Mouse (Mus musculus) right cerebral cortex, postnatal 10 days (tissue): ENCODE measurements around the gene Ctdsp2.

Source experiments
- DNase-seq, 2 experiments: peaks; one replicate each; pipeline ENCODE4 v3.0.0; 2021; ENCODE audit warnings: low spot score in 2 of 2

Gene Ctdsp2

GRCm38 (mm10) chr10:127041774-127042338, 63.3 kb downstream of the Ctdsp2 start:
- peak; percentile 93 to 95 for DNase-seq

- no peak for DNase-seq
Measured at GRCm38 (mm10) chr10:127042468-127043115, 64.1 kb downstream of the Ctdsp2 start.

- DNase-seq: no peak
Measured at GRCm38 (mm10) chr10:127043187-127043586, 64.7 kb downstream of the Ctdsp2 start.

- DNase-seq: no peak
Measured at GRCm38 (mm10) chr10:127047954-127048353, 69.4 kb downstream of the Ctdsp2 start, which contains the start of gene Cyp27b1. Gene Cyp27b1, plus strand, starts transcription at chr10:127048250.

GRCm38 (mm10) chr10:127048608-127049394, 70.3 kb downstream of the Ctdsp2 start:
- DNase-seq: no peak
